Mouse (Mus musculus): ENCODE measurements around the gene Sema4b.

Gene Sema4b

GRCm38 (mm10) chr7:80186531-80187296 is at the start of gene Sema4b:
TSS of gene Sema4b (plus strand) at chr7:80186841.
- no peaks in the 10 kb centered on the region for H3K9me3 ChIP-seq (ENCODE audit: low read length)
- H3K36me3 ChIP-seq (ENCODE audit: insufficient read depth, low read length): peaks cover 7% of the 10 kb centered on the region; the same call in 1 of the 2 replicates
- no peaks in the 10 kb centered on the region for H3K27me3 ChIP-seq (ENCODE audit: insufficient read depth, low read length)
- TF ChIP-seq POU5F1 (IDR thresholded peaks at IDR 0.05; ENCODE audit: borderline replicate concordance, low read length) (no peak), NANOG (IDR thresholded peaks at IDR 0.05; ENCODE audit: borderline replicate concordance, low read length) (no peak), CTCF (conservative IDR thresholded peaks at IDR 0.05; ENCODE audit: low read length) (no peak)
- H3K4me1 ChIP-seq (replicated peaks; ENCODE audit: low read depth, low read length): peaks cover 76% of the 10 kb centered on the region
- H3K4me3 ChIP-seq (replicated peaks; ENCODE audit: low read length): peak within 1 kb of the TSS; percentile 86

GRCm38 (mm10) chr7:80138375-80138774 is 48.3 kb upstream of the Sema4b start:
- no peak overlapping the region for H3K4me3 ChIP-seq (replicated peaks; ENCODE audit: low read length)
- no peak for TF ChIP-seq NANOG (IDR thresholded peaks at IDR 0.05; ENCODE audit: borderline replicate concordance, low read length)
- no peak for TF ChIP-seq POU5F1 (IDR thresholded peaks at IDR 0.05; ENCODE audit: borderline replicate concordance, low read length)
- TF ChIP-seq CTCF (conservative IDR thresholded peaks at IDR 0.05; ENCODE audit: low read length): no peak
- peaks cover 15% of the 10 kb centered on the region for H3K9me3 ChIP-seq (ENCODE audit: low read length)
- H3K36me3 ChIP-seq (ENCODE audit: insufficient read depth, low read length): no peaks in the 10 kb centered on the region
- H3K27me3 ChIP-seq (ENCODE audit: insufficient read depth, low read length): no peaks in the 10 kb centered on the region
- peaks cover 35% of the 10 kb centered on the region for H3K4me1 ChIP-seq (replicated peaks; ENCODE audit: low read depth, low read length)

- Histone ChIP-seq H3K4me3 (replicated peaks; ENCODE audit: low read length) (no peak overlapping the region; the same call in 1 of the 2 replicates), H3K27me3 (ENCODE audit: insufficient read depth, low read length) (no peaks in the 10 kb centered on the region)
- TF ChIP-seq NANOG (IDR thresholded peaks at IDR 0.05; ENCODE audit: borderline replicate concordance, low read length): no peak
- TF ChIP-seq CTCF (conservative IDR thresholded peaks at IDR 0.05; ENCODE audit: low read length): peak; percentile 44
- TF ChIP-seq POU5F1 (IDR thresholded peaks at IDR 0.05; ENCODE audit: borderline replicate concordance, low read length): no peak
Measured at GRCm38 (mm10) chr7:80140815-80141214, 45.8 kb upstream of the Sema4b start.

GRCm38 (mm10) chr7:80143331-80144273 is 43.0 kb upstream of the Sema4b start:
- H3K9me3 ChIP-seq (ENCODE audit: low read length): no peaks in the 10 kb centered on the region
- H3K4me3 ChIP-seq (replicated peaks; ENCODE audit: low read length): peak overlapping the region; percentile 61
- no peaks in the 10 kb centered on the region for H3K27me3 ChIP-seq (ENCODE audit: insufficient read depth, low read length)
- TF ChIP-seq POU5F1 (IDR thresholded peaks at IDR 0.05; ENCODE audit: borderline replicate concordance, low read length): no peak
- TF ChIP-seq CTCF (conservative IDR thresholded peaks at IDR 0.05; ENCODE audit: low read length): no peak
- no peak for TF ChIP-seq NANOG (IDR thresholded peaks at IDR 0.05; ENCODE audit: borderline replicate concordance, low read length)
- H3K36me3 ChIP-seq (ENCODE audit: insufficient read depth, low read length): no peaks in the 10 kb centered on the region
- peaks cover 51% of the 10 kb centered on the region for H3K4me1 ChIP-seq (replicated peaks; ENCODE audit: low read depth, low read length)

More at GRCm38 (mm10) chr7:80140815-80141214, 45.8 kb upstream of the Sema4b start:
- peaks cover 36% of the 10 kb centered on the region for H3K4me1 ChIP-seq (replicated peaks; ENCODE audit: low read depth, low read length)
- H3K36me3 ChIP-seq (ENCODE audit: insufficient read depth, low read length): no peaks in the 10 kb centered on the region
- peaks cover 15% of the 10 kb centered on the region for H3K9me3 ChIP-seq (ENCODE audit: low read length)

GRCm38 (mm10) chr7:80144695-80145094 is 41.9 kb upstream of the Sema4b start:
- no peaks in the 10 kb centered on the region for H3K27me3 ChIP-seq (ENCODE audit: insufficient read depth, low read length)
- TF ChIP-seq CTCF (conservative IDR thresholded peaks at IDR 0.05; ENCODE audit: low read length): no peak
- TF ChIP-seq NANOG (IDR thresholded peaks at IDR 0.05; ENCODE audit: borderline replicate concordance, low read length): no peak
- no peak for TF ChIP-seq POU5F1 (IDR thresholded peaks at IDR 0.05; ENCODE audit: borderline replicate concordance, low read length)
- H3K4me1 ChIP-seq (replicated peaks; ENCODE audit: low read depth, low read length): peaks cover 62% of the 10 kb centered on the region
- H3K4me3 ChIP-seq (replicated peaks; ENCODE audit: low read length): no peak overlapping the region
- H3K36me3 ChIP-seq (ENCODE audit: insufficient read depth, low read length): no peaks in the 10 kb centered on the region
- H3K9me3 ChIP-seq (ENCODE audit: low read length): no peaks in the 10 kb centered on the region

GRCm38 (mm10) chr7:80146077-80146476 is 40.6 kb upstream of the Sema4b start:
- Histone ChIP-seq H3K9me3 (ENCODE audit: low read length) (no peaks in the 10 kb centered on the region), H3K27me3 (ENCODE audit: insufficient read depth, low read length) (no peaks in the 10 kb centered on the region), H3K4me1 (replicated peaks; ENCODE audit: low read depth, low read length) (peaks cover 64% of the 10 kb centered on the region), H3K4me3 (replicated peaks; ENCODE audit: low read length) (no peak overlapping the region), H3K36me3 (ENCODE audit: insufficient read depth, low read length) (no peaks in the 10 kb centered on the region)
- no peak for TF ChIP-seq POU5F1 (IDR thresholded peaks at IDR 0.05; ENCODE audit: borderline replicate concordance, low read length)
- no peak for TF ChIP-seq CTCF (conservative IDR thresholded peaks at IDR 0.05; ENCODE audit: low read length)
- TF ChIP-seq NANOG (IDR thresholded peaks at IDR 0.05; ENCODE audit: borderline replicate concordance, low read length): no peak

- H3K27me3 ChIP-seq (ENCODE audit: insufficient read depth, low read length): no peaks in the 10 kb centered on the region
- no peaks in the 10 kb centered on the region for H3K9me3 ChIP-seq (ENCODE audit: low read length)
- no peaks in the 10 kb centered on the region for H3K36me3 ChIP-seq (ENCODE audit: insufficient read depth, low read length)
- peaks cover 55% of the 10 kb centered on the region for H3K4me1 ChIP-seq (replicated peaks; ENCODE audit: low read depth, low read length)
- peak overlapping the region; percentile 37 for H3K4me3 ChIP-seq (replicated peaks; ENCODE audit: low read length)
- TF ChIP-seq POU5F1 (IDR thresholded peaks at IDR 0.05; ENCODE audit: borderline replicate concordance, low read length) (no peak), NANOG (IDR thresholded peaks at IDR 0.05; ENCODE audit: borderline replicate concordance, low read length) (no peak), CTCF (conservative IDR thresholded peaks at IDR 0.05; ENCODE audit: low read length) (no peak)
Measured at GRCm38 (mm10) chr7:80149356-80149755, 37.3 kb upstream of the Sema4b start.

- no peaks in the 10 kb centered on the region for H3K9me3 ChIP-seq (ENCODE audit: low read length)
- TF ChIP-seq CTCF (conservative IDR thresholded peaks at IDR 0.05; ENCODE audit: low read length): peak; percentile 83
- no peak for TF ChIP-seq POU5F1 (IDR thresholded peaks at IDR 0.05; ENCODE audit: borderline replicate concordance, low read length)
- H3K36me3 ChIP-seq (ENCODE audit: insufficient read depth, low read length): no peaks in the 10 kb centered on the region
- H3K27me3 ChIP-seq (ENCODE audit: insufficient read depth, low read length): no peaks in the 10 kb centered on the region
- peaks cover 57% of the 10 kb centered on the region for H3K4me1 ChIP-seq (replicated peaks; ENCODE audit: low read depth, low read length)
- no peak overlapping the region for H3K4me3 ChIP-seq (replicated peaks; ENCODE audit: low read length)
Measured at GRCm38 (mm10) chr7:80152152-80152551, 34.5 kb upstream of the Sema4b start.
